Mouse (Mus musculus) c-Kit-positive CD71-negative TER-119-negative erythroid progenitor cells, embryonic 14.5 days (primary cell): Measurements from ENCODE around the gene Gm5105.

Source experiments
- DNase-seq: peaks from one replicate; pipeline ENCODE4 v3.0.0-alpha.2; 2013; ENCODE audit warnings: low read depth

Gm5105 gene

DNA sequence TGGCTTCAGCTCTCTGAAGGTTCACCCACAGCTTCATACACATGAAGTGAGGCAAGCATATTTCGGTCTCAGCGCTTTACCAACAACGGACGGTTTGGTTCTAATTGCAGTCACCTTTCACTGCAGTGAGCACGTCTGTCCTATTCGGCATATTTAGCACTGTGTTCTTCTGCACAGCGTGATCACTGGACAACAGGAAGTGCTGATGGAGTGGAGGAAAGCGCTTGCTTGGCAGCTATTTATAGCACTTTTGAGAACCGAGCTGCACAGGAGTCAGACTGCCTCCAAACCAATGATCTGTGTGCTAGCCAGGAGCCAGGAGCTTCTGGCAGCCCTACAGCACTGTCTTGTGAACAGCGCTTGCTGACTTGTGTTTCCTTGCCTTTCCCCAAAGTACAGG, 40.9 kb downstream of the Gm5105 start:
- no peak for DNase-seq

DNA sequence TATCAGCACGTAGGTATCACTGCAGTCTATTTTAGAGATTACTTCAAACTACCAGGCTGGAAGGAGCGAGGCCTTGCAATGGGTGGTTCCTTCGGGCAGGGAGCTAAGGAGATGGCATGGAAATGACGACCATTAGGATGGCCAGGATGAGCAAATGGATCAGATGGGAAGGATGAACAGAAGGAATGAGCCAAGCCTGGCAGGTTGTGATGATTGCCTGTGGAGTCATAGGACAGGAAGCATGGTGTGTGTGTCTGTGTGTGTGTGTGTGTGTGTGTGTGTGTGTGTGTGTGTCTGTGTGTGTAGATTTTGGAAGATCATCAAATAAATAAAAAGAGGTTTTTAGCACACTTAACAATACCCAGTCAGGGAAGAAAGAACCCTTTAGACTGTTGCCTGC, 44.5 kb downstream of the Gm5105 start:
- no peak for DNase-seq

DNA sequence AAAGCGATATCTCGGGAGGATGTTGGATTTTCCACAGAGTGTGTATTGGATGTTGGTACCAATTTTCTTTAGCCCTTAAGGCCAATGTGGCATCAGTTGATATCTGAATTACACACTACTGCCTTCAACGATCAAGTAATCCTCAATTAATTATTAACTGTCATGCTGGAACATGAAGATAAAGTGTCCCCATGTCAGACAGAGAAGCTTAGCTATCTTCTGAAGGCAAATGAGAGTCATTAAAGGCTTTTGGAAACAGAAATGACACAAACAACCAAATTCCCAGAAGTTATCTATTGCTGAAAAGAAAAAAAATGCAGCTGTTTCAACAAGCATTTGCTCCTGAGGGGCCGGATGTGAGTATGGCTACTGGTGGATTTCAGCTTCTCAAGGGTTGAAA, 45.2 kb downstream of the Gm5105 start:
- no peak for DNase-seq

DNA sequence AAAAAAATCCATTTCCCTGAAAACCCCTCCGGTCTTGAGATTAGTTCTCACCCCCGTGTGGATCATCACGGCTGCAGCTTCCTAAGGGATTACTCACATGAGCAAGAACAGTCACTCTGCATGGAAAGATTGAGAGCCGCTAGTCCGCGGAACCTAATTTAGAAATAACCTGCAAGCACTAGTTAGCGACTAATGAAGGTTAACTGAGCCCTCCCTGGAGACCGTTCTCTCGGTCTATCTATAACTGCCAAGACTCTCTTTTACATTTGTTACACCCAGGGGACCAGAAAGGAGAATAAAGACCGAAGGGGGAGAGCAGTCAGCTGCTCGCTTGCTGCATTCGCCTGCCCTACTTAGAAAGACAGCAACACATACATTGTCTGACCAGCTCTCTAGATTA, 50.4 kb downstream of the Gm5105 start:
- no peak for DNase-seq

DNA sequence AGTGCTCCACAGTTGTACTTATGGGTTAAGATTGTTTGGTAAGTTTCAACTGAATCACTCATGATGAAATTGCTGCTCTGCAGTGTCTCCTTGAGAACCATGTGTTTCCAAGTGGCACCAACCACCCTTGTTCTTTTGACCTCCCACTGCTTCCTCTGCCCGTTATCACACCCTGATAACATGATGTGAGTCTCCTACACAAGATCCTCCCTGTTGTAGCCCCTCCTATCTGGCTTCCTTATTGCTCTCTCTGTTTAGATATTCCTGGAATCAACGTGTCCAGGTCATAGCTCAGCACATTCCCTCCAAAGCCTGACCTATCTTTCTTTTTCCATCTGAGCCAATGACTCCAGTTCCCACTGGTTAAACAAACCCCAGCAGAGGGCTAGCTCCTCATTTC, 52.5 kb downstream of the Gm5105 start:
- no peak for DNase-seq

DNA sequence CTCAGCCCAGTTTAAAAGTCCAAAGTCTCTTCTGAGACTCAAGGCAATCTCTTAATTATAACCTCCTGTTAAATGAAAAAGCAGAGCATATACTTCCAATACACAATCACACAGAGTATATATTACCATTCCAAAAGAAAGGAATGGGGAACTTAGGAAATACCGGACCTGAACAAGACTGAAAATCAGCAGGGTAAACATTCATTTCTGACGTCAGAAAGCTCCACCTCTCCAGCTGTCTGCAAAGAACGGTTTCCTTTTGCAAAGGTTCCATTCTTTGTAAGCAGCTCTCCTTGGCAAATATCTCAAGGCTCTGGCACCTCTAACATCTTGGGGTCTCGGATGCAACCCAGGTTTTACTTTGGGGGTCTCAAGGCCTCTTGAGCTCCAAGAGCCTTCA, 54.8 kb downstream of the Gm5105 start:
- DNase-seq = no peak

DNA sequence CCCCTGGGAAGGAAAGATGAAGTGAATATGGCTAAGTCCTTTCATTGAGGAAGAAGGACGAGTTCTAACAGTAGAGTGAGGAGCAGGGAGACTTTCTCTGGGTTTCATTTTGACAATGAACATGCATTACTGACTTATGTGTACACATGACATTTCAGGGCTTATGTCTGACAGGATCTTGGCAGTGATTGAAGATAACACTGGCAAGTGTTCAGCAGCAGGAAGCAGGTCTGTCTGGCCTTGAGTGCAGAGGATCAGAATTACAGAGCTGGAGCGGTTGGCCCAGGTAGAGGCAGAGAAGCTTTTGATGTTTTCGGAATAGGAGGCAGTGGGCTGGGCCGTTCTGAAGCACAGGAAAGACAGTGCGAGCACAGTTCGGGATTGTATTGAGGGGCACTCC, 59.0 kb downstream of the Gm5105 start:
- DNase-seq = no peak

DNA sequence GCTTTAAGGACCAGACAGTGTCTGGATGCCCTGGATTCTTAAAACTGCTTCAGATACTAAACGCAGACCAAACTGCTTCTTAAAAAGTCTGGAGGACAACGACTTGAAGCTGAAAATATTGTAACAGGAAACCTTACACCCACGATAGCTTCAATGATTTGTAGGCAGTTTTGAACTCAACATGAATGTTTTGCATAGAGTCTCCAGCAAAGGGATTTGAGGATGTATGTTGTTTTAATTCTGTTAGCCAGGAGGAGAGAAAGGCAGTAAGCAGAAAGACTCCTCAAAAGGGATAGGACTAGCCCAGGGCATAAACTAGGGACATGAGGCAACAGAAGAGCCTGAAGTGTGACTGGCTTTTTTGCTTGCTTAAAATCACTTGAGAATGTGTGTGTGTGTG, 60.3 kb downstream of the Gm5105 start:
- no peak for DNase-seq

DNA sequence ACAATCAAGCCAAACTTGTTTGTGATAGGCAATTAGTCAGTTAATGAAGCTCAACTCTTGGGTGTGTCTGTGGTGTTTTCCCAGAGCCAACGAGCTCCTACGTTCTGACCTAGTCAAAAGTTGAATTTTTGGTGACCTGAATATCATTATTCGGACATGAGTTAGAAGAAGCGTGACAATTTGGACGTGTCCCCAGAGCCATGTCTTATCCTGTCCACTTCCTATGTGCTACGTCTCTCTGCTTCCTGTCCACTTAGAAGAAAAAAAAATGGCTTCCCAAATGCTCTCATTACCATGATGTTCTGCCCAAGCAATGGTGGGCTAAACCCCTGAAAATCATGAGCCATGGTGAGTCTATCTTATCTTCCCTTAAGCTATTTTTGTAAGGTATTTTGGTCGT, 63.9 kb downstream of the Gm5105 start:
- no peak for DNase-seq

DNA sequence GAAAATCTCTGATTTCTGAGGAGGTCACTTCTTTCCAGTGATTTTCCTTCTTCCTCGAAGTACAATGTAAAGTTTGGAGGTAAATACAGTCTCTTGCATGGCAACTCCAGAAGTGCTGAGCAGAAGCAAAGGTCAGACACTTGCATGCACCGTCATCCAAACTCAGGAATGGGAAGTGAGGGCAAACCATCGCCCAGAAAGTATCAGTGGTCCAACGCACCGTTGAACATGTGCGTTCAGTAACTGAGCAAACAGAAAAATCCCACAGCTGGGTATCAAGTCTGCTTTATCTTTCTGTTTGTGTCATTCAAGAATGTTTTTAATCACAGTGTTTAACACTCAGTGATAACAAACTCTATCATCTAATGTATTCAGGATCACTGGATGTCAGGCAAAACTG, 64.6 kb downstream of the Gm5105 start:
- no peak for DNase-seq

DNA sequence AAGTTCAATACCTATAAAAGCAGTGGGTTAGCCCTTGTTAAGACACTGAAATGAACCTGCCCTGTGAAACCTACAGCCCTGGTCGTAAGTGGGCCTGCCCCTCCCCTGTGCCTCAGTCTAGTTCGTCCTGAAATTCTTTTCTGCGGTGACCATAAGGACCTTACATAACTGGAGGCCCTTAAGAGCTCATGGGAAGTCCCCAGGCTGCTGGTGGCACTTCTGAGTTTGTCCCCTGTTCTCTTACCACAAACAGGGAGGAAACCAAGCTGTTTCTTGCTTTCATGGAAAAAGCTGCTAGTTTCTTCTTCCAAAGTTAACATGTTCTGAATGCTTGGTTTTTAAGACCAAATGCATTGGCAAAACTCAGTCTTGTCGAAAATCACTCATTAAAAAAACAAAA, 65.3 kb downstream of the Gm5105 start:
- DNase-seq = no peak

DNA sequence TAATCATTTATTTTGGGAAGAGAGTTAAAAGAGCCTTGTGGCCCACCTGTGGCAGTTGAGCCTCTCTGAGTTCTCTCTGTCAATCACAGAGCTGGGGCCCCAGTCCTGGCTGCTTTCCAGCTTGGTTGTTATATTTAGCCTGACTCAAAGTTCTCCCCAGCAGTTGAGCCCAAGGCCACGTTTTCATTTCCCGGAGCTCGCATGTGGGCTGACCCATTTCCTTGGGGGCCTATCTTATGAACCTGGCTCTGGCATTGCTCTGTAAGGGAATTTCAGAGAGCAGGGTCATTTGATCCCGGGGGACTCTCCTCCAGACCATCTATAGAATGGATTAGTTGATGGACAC, 66.5 kb downstream of the Gm5105 start:
- DNase-seq = no peak

DNA sequence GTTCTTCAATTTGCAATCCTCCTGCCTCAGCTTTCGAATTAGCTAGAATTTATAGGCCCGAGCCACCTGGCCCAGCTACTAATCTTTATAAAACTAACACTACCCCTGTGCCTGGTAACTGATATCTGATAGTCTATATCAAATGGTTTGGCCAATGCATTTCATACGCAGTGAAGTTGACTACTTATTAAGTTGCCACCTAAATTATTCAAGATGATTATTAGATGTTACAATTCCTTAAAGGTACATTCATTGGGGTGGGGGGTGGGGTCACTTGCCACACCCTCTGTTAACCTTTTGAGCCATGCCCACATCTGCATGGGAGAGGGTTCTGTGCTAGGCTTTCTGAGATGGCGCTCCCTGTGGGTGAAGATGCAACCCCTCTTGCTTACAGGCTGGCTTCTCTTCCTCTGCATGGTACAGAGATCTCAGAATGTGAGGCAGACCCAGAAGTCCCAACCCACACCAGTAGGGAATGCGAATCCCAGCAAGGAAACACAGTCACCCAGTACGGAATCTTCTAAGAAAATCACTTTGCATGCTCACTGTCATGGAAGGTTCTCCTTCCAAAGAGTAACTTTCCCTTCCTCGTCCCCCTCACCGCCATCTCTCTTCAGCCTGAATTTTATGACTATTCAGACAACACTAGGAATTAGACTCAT, 67.0 kb downstream of the Gm5105 start:
- DNase-seq = no peak

DNA sequence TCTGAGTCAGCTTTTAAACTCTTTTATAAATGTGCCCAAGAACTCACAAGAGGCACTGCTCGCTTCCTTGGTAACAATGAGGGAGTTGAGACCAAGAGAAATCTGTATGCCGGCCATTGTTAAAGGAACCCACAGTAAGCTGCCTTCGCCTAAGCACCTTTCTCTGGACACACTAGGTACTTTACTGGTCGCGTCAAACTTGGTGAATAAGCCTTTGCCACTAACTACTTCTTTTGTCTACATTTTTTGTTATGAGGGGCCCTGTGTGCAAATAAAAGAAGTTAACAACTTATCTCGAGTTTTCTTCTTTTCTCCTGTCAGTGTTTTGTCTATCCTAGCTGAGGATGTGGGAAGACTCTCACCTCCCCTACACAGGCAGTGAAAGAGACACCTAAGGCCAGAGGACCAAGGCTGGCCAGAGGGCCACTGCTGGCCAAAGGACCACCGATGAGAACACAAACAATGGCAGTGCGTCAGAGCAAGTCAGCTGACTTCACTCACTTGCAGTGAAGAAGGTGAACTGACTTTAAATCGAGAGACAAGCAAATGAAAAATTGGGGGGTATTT, 67.9 kb downstream of the Gm5105 start:
- DNase-seq = no peak
